Mouse (Mus musculus): ENCODE measurements around the gene Dnajc30. TPM values are rescaled to one million over a fixed set of nuclear protein-coding genes. Genes with fewer than 3 reads are reported as not detected.

Gene Dnajc30
- 10 to 100 TPM; 25.9 to 26.2 TPM for total RNA-seq (2021)
- long read RNA-seq, experiment 1, transcript Dnajc30-201 (1 exons, 1,661 nt), result major isoform, 51 of 51 reads
- long read RNA-seq, experiment 1, partial matches to known transcripts, result 0 of 51 reads
- long read RNA-seq, experiment 1, other reads (novel, unspliced or antisense), result 0 of 51 reads
- long read RNA-seq, experiment 2, transcript Dnajc30-201 (1 exons, 1,661 nt), result major isoform, 46 of 46 reads
- long read RNA-seq, experiment 2, partial matches to known transcripts, result 0 of 46 reads
- long read RNA-seq, experiment 2, other reads (novel, unspliced or antisense), result 0 of 46 reads

DNA sequence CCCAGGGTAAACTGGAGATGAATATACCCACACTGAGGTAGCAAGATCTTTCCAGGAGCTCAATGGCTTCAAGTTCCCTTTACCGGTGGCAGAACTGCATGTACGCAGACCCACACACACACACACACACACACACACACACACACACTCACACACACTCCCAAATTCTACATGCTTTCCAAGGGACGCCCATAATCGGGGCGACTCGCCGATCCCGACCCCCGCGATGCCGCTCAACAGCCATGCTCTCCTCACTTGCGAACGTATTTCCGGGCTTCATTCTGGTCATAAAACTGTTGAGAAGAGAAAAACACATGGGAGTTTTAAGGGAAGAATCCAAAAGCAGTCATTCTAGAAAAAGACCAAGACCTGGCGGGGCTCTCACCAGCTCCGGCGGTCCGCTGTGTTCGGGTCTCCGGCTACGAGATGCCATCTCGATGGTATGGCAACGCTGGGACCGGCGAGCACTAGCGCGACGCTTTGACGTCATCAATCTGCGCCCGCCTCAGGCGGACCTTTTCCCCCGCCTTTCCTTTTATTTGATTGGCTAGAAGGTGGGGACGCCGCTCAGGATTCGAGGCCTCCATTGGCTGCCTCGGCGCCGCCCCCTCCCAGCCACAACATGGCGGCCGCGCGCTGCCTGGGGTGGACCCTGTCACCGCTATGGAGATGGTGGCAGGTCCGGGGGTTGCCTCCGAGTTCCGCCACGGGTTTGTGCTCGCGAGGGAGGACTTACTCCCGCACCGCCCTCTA lies at the start of gene Dnajc30:
Gene Dnajc30 (plus strand): TSS at position 574 of the 753 bp plus-strand sequence.
- intact Hi-C loops (cut with DNase I), result no loop called here
- DNase-seq, result peak; percentile 97 to 98

DNA sequence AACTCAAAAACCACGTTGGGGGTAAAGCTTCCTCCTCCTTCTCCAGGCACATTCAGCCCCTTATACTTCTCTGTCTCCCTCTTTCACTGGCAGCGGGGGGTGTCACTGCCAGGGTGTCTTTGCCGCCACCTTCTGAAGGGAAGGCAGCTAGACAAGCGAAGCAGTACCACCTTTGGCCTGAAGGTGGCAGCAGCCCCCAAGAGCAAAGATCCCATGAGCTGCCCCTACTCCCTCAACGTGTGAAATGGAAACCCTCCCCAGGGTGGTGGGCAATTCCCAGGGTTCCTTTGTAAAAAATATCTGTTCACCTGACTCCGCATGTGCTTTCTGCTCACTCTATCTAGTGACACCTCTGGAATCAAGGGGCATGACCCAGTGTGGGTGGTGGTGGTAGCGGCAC lies 48.5 kb upstream of the Dnajc30 start:
- intact Hi-C loops (cut with DNase I), result loop anchor here (2.0 to 10.0 kb wide), 4 partner anchors 57 to 267 kb away; no protein-coding TSS in a partner anchor
- peak; percentile 86 to 93 for DNase-seq

DNA sequence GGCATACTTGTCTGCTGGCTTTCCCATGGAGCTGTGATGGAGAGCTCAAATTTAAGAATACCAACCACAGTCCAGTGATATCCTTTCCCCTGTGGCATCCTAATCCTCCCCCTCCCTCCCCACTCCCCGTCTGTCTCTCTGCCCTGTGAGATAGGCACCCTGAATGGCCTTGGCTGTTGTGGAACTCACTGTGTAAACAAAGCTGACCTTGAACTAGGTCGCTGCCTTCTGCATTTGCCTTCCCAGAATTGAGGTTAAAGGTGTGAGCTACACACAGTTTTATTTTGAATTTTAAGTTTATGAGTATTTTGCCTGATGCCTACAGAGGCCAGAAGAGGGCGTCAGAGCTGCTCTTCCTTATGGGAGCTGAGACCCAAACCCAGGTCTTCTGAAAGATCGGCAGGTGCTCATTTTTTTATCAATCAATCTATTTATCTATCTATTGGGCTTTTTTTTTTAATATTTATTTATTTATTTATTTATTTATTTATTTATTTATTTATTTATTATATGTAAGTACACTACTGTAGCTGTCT lies 47.7 kb upstream of the Dnajc30 start:
- no peak for DNase-seq
- intact Hi-C loops (cut with DNase I), result loop anchor here (5.0 to 10.0 kb wide), 3 partner anchors 56 to 266 kb away; no protein-coding TSS in a partner anchor

DNA sequence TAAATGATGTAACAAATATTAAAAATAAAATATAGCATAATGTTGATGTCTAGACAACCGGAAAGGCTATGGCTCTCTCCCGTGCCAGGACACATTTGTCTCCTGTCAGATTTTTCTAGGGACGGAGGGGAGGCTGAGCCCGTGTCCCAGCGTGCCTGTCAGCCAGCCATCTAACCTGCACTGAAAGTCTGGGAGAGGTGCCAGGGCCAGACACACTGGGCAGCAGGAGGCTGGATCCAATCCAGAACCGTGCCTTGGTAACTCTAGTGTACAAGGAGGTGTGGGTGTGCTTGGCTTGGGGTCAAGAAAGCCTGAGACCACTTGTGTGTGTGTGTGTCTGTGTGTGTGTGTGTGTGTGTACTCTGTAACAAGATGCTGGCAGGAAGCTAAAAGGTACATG lies 42.2 kb upstream of the Dnajc30 start:
- peak; percentile 69 to 80 for DNase-seq

DNA sequence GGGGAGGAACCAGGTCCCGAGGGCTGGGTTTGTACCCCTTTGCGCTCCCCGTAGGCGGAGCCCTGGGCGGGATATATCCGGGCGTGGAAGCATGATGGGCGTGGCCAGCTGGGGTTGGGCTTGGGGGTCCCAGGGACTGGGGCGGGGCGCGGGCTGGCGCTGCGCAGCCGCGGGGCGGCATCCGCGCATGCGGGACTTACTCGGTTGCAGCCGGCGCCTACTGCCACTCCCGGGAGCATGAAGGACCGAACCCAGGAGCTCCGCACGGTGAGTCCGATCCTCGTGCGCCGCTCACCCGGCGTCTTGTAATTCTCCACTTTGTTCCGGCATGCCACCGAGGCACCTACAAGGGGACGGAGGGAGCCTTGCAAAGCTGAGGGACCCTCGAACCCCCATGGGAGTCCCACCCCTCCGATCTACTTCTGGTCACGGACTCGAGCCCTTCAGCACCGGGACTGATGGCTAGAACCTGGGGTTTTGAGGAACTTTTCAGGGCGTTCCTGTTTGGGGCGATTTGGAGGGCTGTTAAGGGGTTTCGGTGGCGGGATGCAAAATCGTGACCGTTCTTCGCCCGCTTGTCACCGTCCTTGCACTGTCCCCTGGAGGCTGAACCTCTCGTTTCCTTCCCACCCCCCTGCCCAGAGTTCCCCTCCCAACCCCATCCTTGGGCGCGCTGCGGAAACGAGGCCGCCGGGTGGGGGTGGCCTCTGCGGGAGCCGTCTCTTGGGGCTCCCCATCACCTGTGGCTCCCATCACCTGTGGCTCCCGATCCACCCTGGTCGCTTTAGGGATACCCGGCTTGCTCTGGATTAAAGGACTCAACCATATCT lies 40.4 kb upstream of the Dnajc30 start, which contains the start of gene Stx1a:
Gene Stx1a (plus strand): TSS at position 139 of the 830 bp plus-strand sequence.
- intact Hi-C loops (cut with DNase I), result no loop called here
- DNase-seq, result peak; percentile 90 to 92

More for the DNA sequence above, 42.2 kb upstream of the Dnajc30 start:
- intact Hi-C loops (cut with DNase I), result no loop called here

DNA sequence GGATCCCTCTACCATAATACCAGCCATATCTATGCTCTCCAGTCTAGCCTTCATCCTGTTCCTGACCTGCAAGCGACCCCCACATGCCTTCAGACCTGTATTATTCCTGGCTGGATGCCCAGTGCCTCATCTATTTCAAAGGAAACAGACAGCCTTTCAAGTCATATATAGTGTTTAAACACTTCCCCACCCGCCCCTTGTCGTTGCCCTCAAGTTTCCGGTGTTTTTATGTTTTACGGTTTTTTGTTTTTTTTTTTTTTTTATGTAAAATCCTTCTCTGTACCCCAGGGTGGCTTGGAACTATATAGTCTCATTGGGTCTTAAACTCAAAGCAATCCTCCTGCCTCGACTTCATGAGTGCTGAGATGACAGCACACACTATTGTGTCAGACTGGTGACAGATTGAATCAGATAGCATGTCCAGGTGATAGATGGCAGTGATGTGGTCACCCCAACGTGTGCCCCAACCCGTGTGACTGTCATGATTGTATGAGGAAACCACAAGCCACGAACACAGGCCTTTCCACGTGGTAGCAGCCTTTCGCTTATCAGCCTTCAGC lies 39.3 kb upstream of the Dnajc30 start:
- no peak for DNase-seq
- intact Hi-C loops (cut with DNase I), result no loop called here

DNA sequence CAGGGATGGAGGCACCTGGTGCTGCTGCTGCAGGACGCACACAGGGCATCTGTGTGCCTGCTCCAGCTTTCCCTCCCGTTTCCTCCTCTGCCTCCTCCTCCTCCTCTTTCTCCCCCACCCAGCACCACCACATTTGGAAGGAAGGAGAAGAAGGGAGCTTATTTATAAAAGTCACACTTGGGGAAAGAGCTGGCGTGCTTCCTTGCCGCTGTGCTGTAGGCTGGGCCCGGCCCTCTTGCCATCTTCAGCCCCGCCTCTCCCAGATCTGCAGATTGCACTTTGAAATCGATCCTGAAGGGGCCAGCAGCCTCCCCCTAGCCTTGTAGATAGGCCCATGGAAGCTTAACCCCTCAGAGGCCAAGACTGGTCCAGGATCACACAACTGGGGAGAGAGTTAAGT lies 38.1 kb upstream of the Dnajc30 start:
- intact Hi-C loops (cut with DNase I), result no loop called here
- DNase-seq, result no peak

DNA sequence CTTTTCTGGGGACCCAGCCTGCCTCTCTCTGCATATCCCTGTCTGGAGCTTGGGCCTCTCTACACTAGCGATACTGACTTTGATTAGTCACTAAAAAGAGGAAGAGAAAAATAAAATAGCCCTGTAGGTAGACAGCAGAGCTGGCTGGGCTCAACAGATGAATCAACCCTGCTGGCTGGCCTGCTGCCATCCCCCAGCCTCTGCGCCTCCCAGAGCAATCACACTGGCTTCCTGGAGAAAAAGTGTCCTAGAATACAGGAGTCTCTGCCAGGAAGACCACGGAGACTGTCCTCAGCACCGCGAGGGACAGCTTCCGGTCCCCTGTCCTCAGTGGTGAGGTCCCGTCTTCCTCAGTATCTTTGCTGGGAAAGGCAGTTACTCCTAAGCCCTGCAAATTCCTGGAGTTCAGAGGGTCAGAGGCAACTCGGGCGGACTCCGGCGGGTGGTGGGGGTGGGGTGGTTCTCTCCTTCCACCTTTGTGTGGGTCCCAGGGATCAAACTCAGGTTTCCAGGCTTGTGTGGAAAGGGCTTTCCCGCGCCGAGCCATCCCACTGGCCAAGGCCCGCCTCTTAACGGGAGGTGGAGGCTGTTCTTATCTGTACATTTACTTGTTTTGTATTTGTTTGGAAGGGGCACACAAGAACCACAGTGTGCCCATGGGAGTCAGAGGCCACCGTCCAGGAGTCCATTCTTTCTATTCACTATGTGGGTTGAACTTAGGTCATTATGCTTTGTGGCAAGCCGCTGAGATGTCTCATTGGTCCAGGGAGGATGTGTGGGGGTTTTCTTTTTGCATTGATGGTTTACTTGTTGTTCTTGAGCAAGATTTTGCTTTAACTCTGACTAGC lies 34.8 kb upstream of the Dnajc30 start:
- intact Hi-C loops (cut with DNase I), result no loop called here
- peak; percentile 67 to 69 for DNase-seq

DNA sequence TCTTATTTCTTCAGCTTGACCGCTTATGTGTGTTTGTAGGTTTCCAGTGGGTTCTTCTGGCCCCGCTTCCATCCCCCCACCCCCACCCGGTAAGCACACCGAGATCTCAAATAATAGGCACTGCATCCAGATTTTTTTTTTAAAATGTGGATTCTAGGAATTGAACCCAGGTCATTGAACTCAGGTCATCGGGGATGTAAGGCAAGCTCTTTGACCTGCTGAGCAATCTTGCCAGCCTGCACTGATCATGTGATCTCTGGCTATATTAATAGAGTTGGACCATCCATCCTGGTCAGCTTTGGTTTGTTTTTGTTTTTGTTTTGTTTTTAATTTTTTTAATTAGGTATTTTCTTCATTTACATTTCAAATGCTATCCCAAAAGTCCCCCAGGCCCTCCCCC lies 31.4 kb upstream of the Dnajc30 start:
- DNase-seq, result no peak
- intact Hi-C loops (cut with DNase I), result no loop called here

DNA sequence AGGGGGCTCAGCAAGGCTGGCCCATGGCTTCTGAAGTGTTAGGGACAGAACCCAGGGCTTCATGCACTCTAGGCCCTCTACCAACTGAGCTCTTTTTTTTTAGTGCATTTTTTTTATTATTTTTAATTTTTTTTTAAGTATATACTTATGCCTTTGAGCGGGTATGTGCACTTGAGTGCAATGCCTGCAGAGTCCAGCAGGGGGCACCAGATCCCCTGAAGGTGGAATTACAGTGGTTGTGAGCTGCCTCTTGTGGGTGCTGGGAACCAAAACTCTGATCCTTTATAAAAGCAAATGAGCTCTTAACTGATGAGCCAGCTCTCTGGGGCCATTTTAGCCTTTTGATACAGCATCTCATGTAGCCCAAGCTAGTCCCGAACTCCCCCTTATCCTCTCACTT lies 29.4 kb upstream of the Dnajc30 start:
- intact Hi-C loops (cut with DNase I), result no loop called here
- DNase-seq, result no peak

DNA sequence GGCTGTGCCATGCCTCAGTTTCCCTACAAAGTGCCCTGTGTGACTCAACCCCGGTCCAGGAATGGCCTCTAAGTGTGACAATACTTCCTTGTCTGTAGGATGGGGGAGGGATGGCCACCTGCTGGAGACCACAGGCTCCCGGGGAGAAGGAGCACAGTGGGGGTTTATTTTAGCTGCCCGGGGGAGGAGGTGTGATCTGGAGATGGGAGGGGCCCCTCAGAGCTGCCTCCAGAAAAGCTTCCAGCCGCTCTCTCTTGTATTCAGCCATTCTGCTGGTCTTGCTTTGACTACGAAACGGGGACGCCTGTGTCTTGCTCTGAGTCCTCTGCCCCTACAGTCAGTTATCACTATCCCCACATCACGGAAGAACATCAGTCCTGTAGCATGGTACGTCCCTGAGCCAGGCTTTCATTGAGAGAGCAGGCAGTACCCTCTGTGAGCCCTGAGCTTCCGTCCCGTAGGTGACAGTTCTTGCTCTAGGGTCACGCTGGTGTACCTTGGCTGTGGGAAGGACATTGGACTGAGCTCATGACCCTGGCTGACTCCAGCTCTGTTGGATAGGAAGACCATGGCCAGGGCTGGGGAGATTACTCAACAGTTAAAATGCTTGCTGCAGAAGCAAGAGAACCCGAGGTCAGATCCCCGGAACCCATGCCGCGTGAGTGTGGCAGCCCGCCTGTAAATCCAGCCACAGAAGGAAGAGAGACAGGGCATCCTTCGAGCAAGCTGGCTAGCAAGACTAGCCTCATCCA lies 28.2 kb upstream of the Dnajc30 start:
- intact Hi-C loops (cut with DNase I), result no loop called here
- no peak for DNase-seq

DNA sequence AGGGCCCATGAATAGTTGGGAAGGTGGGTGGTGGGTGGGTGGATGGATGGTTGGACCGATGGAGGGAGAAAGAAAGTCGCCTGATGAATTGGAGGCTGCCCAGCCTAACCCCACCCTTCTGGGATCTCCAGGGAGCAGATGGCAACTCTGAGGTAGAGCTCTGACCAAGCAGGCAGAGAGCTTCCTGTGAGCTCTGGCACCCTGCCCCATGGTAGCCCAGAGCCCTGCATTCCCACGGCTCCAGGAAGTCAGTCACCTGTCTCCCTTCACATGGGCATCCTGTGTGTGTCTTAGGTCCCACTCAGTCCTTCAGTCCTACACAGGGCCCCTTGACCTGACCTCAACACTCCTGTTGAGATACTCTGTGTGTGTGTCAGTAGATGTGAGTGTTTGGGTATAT lies 26.1 kb upstream of the Dnajc30 start:
- intact Hi-C loops (cut with DNase I), result no loop called here
- no peak for DNase-seq

DNA sequence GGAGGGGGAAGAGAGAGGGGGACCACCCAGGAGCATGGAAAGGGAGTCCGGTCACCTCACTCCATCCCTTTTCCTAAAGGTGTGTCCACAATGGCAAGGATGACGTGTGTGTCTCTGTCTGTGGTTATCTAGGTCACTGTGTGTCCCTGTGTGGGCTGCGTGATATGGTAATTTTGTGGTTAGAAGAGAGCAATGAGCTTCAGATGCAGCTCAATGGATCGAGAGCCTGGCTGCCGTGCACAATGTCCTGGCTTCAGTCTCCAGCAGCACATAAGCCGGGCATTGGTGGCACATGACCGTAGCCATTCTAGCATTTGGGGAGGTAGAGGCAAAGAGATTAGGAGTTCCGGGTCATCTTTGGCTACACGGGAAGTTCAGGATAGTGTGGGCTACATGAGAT lies 24.5 kb upstream of the Dnajc30 start:
- no peak for DNase-seq
- intact Hi-C loops (cut with DNase I), result no loop called here

DNA sequence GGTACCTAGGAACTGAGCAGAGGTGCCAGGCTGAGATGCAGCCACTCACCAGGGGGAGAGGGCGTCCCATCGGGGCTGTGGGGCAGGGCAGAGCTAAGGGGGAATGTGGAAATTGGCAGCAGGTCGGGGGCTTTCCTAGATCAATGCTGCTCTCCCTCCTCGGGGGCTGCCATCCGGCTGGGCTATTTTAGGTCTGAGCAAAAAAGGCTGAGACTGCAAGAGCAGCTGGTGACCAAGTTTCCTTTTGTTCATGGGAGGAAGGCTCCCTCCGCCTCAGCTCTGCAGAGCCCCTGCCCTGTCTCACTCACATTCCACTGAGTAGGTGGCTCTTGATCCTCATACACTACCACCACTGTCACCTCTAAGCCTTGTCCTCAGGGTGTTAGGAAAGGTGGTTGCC lies 23.9 kb upstream of the Dnajc30 start:
- DNase-seq, result no peak
- intact Hi-C loops (cut with DNase I), result no loop called here

DNA sequence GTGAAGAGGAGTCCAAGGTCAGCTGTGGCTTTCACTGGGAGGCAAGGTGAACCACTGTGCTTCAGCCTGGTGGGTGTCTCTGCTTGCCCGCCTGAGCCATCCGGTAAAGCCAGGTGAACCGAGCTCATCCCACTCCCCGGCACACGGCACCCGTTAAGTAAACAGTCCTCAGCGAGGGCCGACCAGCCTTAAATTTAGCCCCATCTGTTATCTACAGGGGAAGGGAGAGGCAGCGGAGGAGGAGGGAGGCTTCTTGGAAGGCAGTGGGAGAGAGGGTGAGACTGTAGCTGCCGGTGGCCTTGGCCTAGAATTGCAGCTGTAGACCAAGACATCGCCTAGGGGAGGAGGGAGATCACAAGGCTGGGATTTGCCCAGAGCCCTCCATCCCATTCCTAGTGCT lies 23.2 kb upstream of the Dnajc30 start:
- intact Hi-C loops (cut with DNase I), result no loop called here
- no peak for DNase-seq

DNA sequence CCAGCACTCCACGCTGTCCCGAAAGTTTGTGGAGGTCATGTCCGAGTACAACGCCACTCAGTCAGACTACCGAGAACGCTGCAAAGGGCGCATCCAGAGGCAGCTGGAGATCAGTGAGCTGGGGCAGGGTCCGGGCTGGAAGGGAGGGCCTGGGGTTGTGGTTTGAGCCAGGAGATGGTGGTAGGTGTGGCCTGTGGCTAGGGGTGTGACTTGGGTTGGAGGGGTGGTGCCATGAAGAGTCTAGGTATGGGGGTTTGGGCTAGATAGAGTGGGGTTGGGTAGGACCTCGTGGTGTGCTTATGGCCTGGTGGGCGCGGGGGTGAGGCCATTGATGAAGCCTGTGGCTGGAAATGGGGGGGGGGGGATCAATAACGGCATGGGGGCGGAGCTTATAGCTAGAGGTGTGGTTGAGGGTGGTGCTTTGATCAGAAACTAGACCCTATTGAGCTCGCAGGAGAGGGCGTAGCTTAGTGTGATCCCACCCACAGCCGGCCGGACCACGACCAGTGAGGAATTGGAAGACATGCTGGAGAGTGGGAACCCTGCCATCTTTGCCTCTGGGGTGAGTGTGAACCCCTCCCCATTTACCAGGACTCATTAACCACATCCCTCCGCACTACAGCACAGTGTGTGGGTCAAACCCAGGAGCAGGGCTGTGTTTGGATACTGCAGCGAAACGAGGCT lies 21.8 kb upstream of the Dnajc30 start:
- DNase-seq, result no peak
- intact Hi-C loops (cut with DNase I), result no loop called here

DNA sequence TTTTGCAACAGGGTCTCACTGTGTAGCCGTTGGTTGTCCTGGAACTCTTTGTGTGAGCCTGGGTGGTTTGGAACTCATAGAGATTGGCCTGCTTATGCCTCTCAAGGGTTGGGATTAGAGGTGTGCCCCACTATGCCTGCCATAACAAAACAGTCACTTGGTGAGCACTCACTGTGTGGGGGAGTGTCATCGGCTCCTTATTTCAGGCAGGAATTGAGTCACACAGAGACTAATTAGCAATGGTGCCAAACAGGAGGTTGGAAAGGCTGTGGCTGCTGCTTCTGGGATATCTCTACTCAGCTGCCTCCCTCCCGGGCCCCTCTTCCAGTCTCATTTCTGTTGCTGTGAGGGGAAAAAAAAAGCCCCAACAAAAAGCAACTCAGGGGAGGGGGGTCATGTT lies 19.4 kb upstream of the Dnajc30 start:
- intact Hi-C loops (cut with DNase I), result no loop called here
- no peak for DNase-seq

DNA sequence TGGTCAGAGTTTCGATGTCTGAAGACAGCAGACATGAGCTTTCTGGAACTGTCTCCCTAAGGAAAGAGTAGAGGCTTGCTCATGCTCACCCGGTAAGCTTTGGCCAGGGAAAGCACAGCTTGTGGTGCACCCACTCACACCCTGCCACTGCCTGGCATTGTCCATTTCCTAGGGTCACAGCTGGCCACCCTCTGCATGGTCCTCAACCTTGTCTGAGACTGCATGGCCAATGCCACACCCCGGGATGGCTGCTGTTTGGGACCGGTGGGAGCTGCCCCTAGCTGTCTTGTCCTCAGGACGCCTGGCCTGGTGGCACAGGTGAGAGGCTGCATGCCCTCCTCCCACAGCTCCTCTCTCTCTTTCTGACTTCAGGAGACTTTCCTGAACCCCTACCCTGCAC lies 15.5 kb upstream of the Dnajc30 start:
- intact Hi-C loops (cut with DNase I), result no loop called here
- DNase-seq, result no peak

Data from heart, postnatal 14 days (tissue).